ENCODE assay signal across 9 mouse cellular contexts in genomic region chr1:79640151-79640550, GRCm38 (mm10). TPM values are rescaled to one million over a fixed set of nuclear protein-coding genes. Genes with fewer than 3 reads are reported as not detected.
A peak's percentile ranks its signal among the peaks of the same experiment; 100 is the strongest.
DNase-seq lines count a peak whose midpoint lies in the region; ATAC-seq and TF ChIP-seq lines count a peak whose summit lies in the region.
"Had no signal": no experiment of that assay in that cellular context is flagged by ENCODE, and none has a peak within 500 bp of the region (broad histone marks: within the 10 kb centered on the region; RNA-seq: fewer than 3 reads in every experiment).

No protein-coding gene starts in this region.

- H3K9me3 ChIP-seq in embryonic facial prominence, embryonic 14.5 days (ENCODE audit: control insufficient read depth, low read length) = no peaks in the 10 kb centered on the region
- H3K9me3 ChIP-seq in hindbrain, embryonic 11.5 days (ENCODE audit: control insufficient read depth, low read length) = no peaks in the 10 kb centered on the region
- H3K9me3 ChIP-seq in midbrain, postnatal 0 days (ENCODE audit: low read length) = no peaks in the 10 kb centered on the region
- H3K9me3 ChIP-seq: heart, embryonic 15.5 days had no signal

- H3K27ac ChIP-seq in embryonic facial prominence, embryonic 14.5 days (replicated peaks; ENCODE audit: low read depth, low read length) = no peak overlapping the region
- no peak overlapping the region for H3K27ac ChIP-seq in hindbrain, embryonic 11.5 days (ENCODE audit: low read depth, low read length)
- H3K27ac ChIP-seq in midbrain, postnatal 0 days (ENCODE audit: low read depth, low read length) = no peak overlapping the region
- H3K27ac ChIP-seq: heart, embryonic 15.5 days had no signal

- TF ChIP-seq CTCF in midbrain, postnatal 0 days (IDR thresholded peaks at IDR 0.05) = peak; percentile 99

- H3K9ac ChIP-seq in embryonic facial prominence, embryonic 14.5 days (ENCODE audit: low read depth, low read length) = no peak overlapping the region
- H3K9ac ChIP-seq in hindbrain, embryonic 11.5 days (ENCODE audit: low read depth, low read length) = no peak overlapping the region
- H3K9ac ChIP-seq in midbrain, postnatal 0 days (replicated peaks; ENCODE audit: low read length, poor library complexity, severe bottlenecking) = no peak overlapping the region
- H3K9ac ChIP-seq: heart, embryonic 15.5 days had no signal

- H3K4me3 ChIP-seq in embryonic facial prominence, embryonic 14.5 days (ENCODE audit: low read depth, low read length) = no peak overlapping the region
- no peak overlapping the region for H3K4me3 ChIP-seq in hindbrain, embryonic 11.5 days (ENCODE audit: low read depth, low read length)
- no peak overlapping the region for H3K4me3 ChIP-seq in midbrain, postnatal 0 days (ENCODE audit: low read depth, low read length)
- H3K4me3 ChIP-seq: heart, embryonic 15.5 days had no signal

- H3K4me1 ChIP-seq in embryonic facial prominence, embryonic 14.5 days (ENCODE audit: control insufficient read depth, insufficient read depth, low read length) = no peaks in the 10 kb centered on the region
- no peaks in the 10 kb centered on the region for H3K4me1 ChIP-seq in hindbrain, embryonic 11.5 days (replicated peaks; ENCODE audit: control insufficient read depth, insufficient read depth, low read length)
- H3K4me1 ChIP-seq in midbrain, postnatal 0 days (ENCODE audit: insufficient read depth, low read length) = no peaks in the 10 kb centered on the region

- no peaks in the 10 kb centered on the region for H3K36me3 ChIP-seq in embryonic facial prominence, embryonic 14.5 days (ENCODE audit: control insufficient read depth, insufficient read depth, low read length)
- H3K36me3 ChIP-seq in hindbrain, embryonic 11.5 days (ENCODE audit: control insufficient read depth, insufficient read depth, low read length) = no peaks in the 10 kb centered on the region
- no peaks in the 10 kb centered on the region for H3K36me3 ChIP-seq in midbrain, postnatal 0 days (ENCODE audit: insufficient read depth, low read length)
- H3K36me3 ChIP-seq: heart, embryonic 15.5 days had no signal

- WGBS in embryonic facial prominence, embryonic 14.5 days = 65% methylated on average over 7 of the region's 7 CpGs
- WGBS in hindbrain, embryonic 11.5 days = 62% methylated on average over 7 of the region's 7 CpGs
- 33% methylated on average over 7 of the region's 7 CpGs for WGBS in midbrain, postnatal 0 days

- ATAC-seq in embryonic facial prominence, embryonic 14.5 days (ENCODE audit: low read depth) = no peak
- peak; percentile 79 for ATAC-seq in hindbrain, embryonic 11.5 days (ENCODE audit: low FRiP score)
- peak; percentile 72; the same call in 1 of the 2 replicates for ATAC-seq in midbrain, postnatal 0 days (ENCODE audit: low FRiP score)

- no peak overlapping the region for H3K4me2 ChIP-seq in embryonic facial prominence, embryonic 14.5 days (ENCODE audit: low read depth, low read length)
- H3K4me2 ChIP-seq in hindbrain, embryonic 11.5 days (replicated peaks; ENCODE audit: low read depth, low read length) = no peak overlapping the region
- no peak overlapping the region for H3K4me2 ChIP-seq in midbrain, postnatal 0 days (ENCODE audit: low read depth, low read length, poor library complexity, severe bottlenecking)
- H3K4me2 ChIP-seq: heart, embryonic 15.5 days had no signal

- H3K27me3 ChIP-seq in embryonic facial prominence, embryonic 14.5 days (replicated peaks; ENCODE audit: control insufficient read depth, insufficient read depth, low read length) = no peaks in the 10 kb centered on the region
- H3K27me3 ChIP-seq in hindbrain, embryonic 11.5 days (ENCODE audit: control insufficient read depth, insufficient read depth, low read length) = no peaks in the 10 kb centered on the region
- H3K27me3 ChIP-seq in midbrain, postnatal 0 days (ENCODE audit: insufficient read depth, low read length) = no peaks in the 10 kb centered on the region
- H3K27me3 ChIP-seq: heart, embryonic 15.5 days had no signal

- DNase-seq in adrenal gland, adult (ENCODE audit: inconsistent age in 2 of 2, low spot score in 1 of 2) = peak; percentile 21 to 59
- DNase-seq in adrenal gland, adult 8-10 months = no peak
- peak; percentile 57 for DNase-seq in adrenal gland, postnatal 14 days
- DNase-seq in embryonic facial prominence, embryonic 14.5 days (ENCODE audit: low spot score) = peak; percentile 80
- DNase-seq in hindbrain, embryonic 11.5 days (ENCODE audit: low spot score) = peak; percentile 79
- peak; percentile 62 to 65 for DNase-seq in layer of hippocampus, postnatal 36 days
- peak; percentile 90 for DNase-seq in midbrain, postnatal 0 days (ENCODE audit: low spot score)
- peak; percentile 57 to 60 for DNase-seq in urinary bladder, postnatal 36 days (ENCODE audit: low spot score in 2 of 2)

RNA-seq across cellular contexts. Expression of gene Ap1s3, which starts 31.6 kb away (rescaled TPM):
- 1 to 10 TPM in 2 of 4 experiments, under 1 TPM in 2; 0.67 to 1.2 (median 0.96) TPM for total RNA-seq in adrenal gland, adult 8-10 months (2022)
- total RNA-seq in adrenal gland, postnatal 14 days (2021) = 0.67 and 2.2 TPM in 2 replicates
- 0.31 and 0.41 TPM in 2 replicates for polyA plus RNA-seq in embryonic facial prominence, embryonic 14.5 days (2014; fragmentation: Nextera tagmentation; extraction: Ambion mirVana)
- 0.18 and 0.29 TPM in 2 replicates for polyA plus RNA-seq in hindbrain, embryonic 11.5 days (2014; fragmentation: Nextera tagmentation; extraction: Ambion mirVana)
- total RNA-seq in layer of hippocampus, postnatal 36 days (2021) = 1 to 10 TPM; 2.0 to 2.4 TPM
- 0.57 and 0.82 TPM in 2 replicates for total RNA-seq in midbrain, postnatal 0 days (2014; rRNA removed)
- 0.12 and 0.35 TPM in 2 replicates for polyA plus RNA-seq in midbrain, postnatal 0 days (2015; fragmentation: Nextera tagmentation; extraction: Ambion mirVana)
